In genomic region chr5:125157375-125158033, GRCm38 (mm10) we compare ENCODE assay signal across 8 mouse cellular contexts. TPM values are rescaled to one million over a fixed set of nuclear protein-coding genes. Genes with fewer than 3 reads are reported as not detected.
DNase-seq lines count a peak whose midpoint lies in the region; ATAC-seq and TF ChIP-seq lines count a peak whose summit lies in the region.

No protein-coding gene starts in this region.

- H3K4me2 ChIP-seq in limb, embryonic 11.5 days (ENCODE audit: low read depth, severe bottlenecking), result peak overlapping the region; percentile 21; the same call in 1 of the 2 replicates
- peak overlapping the region; percentile 45; the same call in 1 of the 2 replicates for H3K4me2 ChIP-seq in neural tube, embryonic 15.5 days

- ATAC-seq in limb, embryonic 11.5 days (ENCODE audit: insufficient number of reproducible peaks, low FRiP score, low TSS enrichment, low read depth), result no peak
- ATAC-seq in neural tube, embryonic 15.5 days (ENCODE audit: low FRiP score), result no peak

- no peak for DNase-seq in left cerebral cortex, adult 2 months (ENCODE audit: extremely low spot score in 1 of 2, low spot score in 2 of 2)
- DNase-seq in left cerebral cortex, postnatal 10 days (ENCODE audit: extremely low spot score in 1 of 2, low spot score in 2 of 2), result no peak
- no peak for DNase-seq in forebrain, embryonic 10.5 days (ENCODE audit: extremely low spot score, low spot score)
- DNase-seq in limb, embryonic 11.5 days (ENCODE audit: low spot score), result peak; percentile 51
- DNase-seq in testis, postnatal 14 days (ENCODE audit: low spot score), result no peak
- DNase-seq in cerebellum, adult 9-10 months, result no peak
- DNase-seq in left cerebral cortex, postnatal 25 days (ENCODE audit: low spot score in 2 of 2), result no peak

- H3K4me3 ChIP-seq in left cerebral cortex, adult 2 months, result no peak overlapping the region
- H3K4me3 ChIP-seq in forebrain, embryonic 10.5 days, result peak overlapping the region; percentile 5; the same call in 1 of the 2 replicates
- no peak overlapping the region for H3K4me3 ChIP-seq in limb, embryonic 11.5 days (ENCODE audit: low read depth, low read length)
- no peak overlapping the region for H3K4me3 ChIP-seq in neural tube, embryonic 15.5 days (replicated peaks)

- no peaks in the 10 kb centered on the region for H3K9me3 ChIP-seq in forebrain, embryonic 10.5 days
- no peaks in the 10 kb centered on the region for H3K9me3 ChIP-seq in limb, embryonic 11.5 days (ENCODE audit: control insufficient read depth, low read length)
- no peaks in the 10 kb centered on the region for H3K9me3 ChIP-seq in neural tube, embryonic 15.5 days (replicated peaks)

- peaks cover 13% of the 10 kb centered on the region for H3K36me3 ChIP-seq in forebrain, embryonic 10.5 days (replicated peaks)
- no peaks in the 10 kb centered on the region for H3K36me3 ChIP-seq in limb, embryonic 11.5 days (ENCODE audit: control insufficient read depth, insufficient read depth, low read length)
- no peaks in the 10 kb centered on the region for H3K36me3 ChIP-seq in neural tube, embryonic 15.5 days

- WGBS in forebrain, embryonic 10.5 days, result 48% methylated on average over 8 of the region's 8 CpGs
- WGBS in limb, embryonic 11.5 days, result 35% methylated on average over 8 of the region's 8 CpGs
- 42% methylated on average over 8 of the region's 8 CpGs for WGBS in neural tube, embryonic 15.5 days

- peak overlapping the region; percentile 76; the same call in 1 of the 2 replicates for H3K27ac ChIP-seq in left cerebral cortex, adult 2 months
- H3K27ac ChIP-seq in forebrain, embryonic 10.5 days, result peak overlapping the region; percentile 86
- H3K27ac ChIP-seq in limb, embryonic 11.5 days (replicated peaks; ENCODE audit: low read depth, low read length), result peak overlapping the region; percentile 68
- peak overlapping the region; percentile 89 for H3K27ac ChIP-seq in neural tube, embryonic 15.5 days (replicated peaks)

- no peak overlapping the region for H3K9ac ChIP-seq in limb, embryonic 11.5 days (ENCODE audit: low read length)
- H3K9ac ChIP-seq in neural tube, embryonic 15.5 days (replicated peaks), result 0 out of 2 replicates have a peak overlapping the region, but pooled peaks have one; percentile 27

- peaks cover 94% of the 10 kb centered on the region for H3K4me1 ChIP-seq in forebrain, embryonic 10.5 days
- H3K4me1 ChIP-seq in limb, embryonic 11.5 days (ENCODE audit: control insufficient read depth, insufficient read depth, low read length), result peaks cover 69% of the 10 kb centered on the region
- peaks cover 92% of the 10 kb centered on the region for H3K4me1 ChIP-seq in neural tube, embryonic 15.5 days

- intact Hi-C loops in left cerebral cortex, adult 2 months (cut with DNase I), result no loop called here
- intact Hi-C loops in left cerebral cortex, postnatal 10 days (cut with DNase I), result no loop called here
- intact Hi-C loops in left cerebral cortex, postnatal 25 days (cut with DNase I), result no loop called here

- TF ChIP-seq CTCF in left cerebral cortex, adult 2 months (IDR thresholded peaks at IDR 0.05), result no peak

- H3K27me3 ChIP-seq in forebrain, embryonic 10.5 days (ENCODE audit: poor library complexity, severe bottlenecking), result no peaks in the 10 kb centered on the region
- no peaks in the 10 kb centered on the region for H3K27me3 ChIP-seq in limb, embryonic 11.5 days (ENCODE audit: control insufficient read depth, insufficient read depth, low read length)
- no peaks in the 10 kb centered on the region for H3K27me3 ChIP-seq in neural tube, embryonic 15.5 days (replicated peaks)

RNA-seq across cellular contexts. Expression of gene Ncor2, which starts 21.5 kb away (rescaled TPM):
- total RNA-seq in left cerebral cortex, adult 2 months (2021), result 100 to 1,000 TPM; 228 to 270 TPM
- 100 to 1,000 TPM; 131 to 146 TPM for total RNA-seq in left cerebral cortex, postnatal 10 days (2021)
- 15.7 and 17.8 TPM in 2 replicates for polyA plus RNA-seq in forebrain, embryonic 10.5 days (2016; fragmentation: Nextera tagmentation; extraction: Ambion mirVana)
- 23.6 and 24.3 TPM in 2 replicates for polyA plus RNA-seq in limb, embryonic 11.5 days (2014; fragmentation: Nextera tagmentation; extraction: Ambion mirVana)
- 24.2 and 28.5 TPM in 2 replicates for polyA plus RNA-seq in neural tube, embryonic 15.5 days (2015; fragmentation: Nextera tagmentation; extraction: Ambion mirVana)
- 100 to 1,000 TPM; 183 to 200 TPM for total RNA-seq in left cerebral cortex, postnatal 25 days (2021)
